Mouse (Mus musculus) 3T3-L1 (cell line): Measurements from ENCODE around the gene Ubl7.

Source experiments
- DNase-seq: peaks from one replicate; pipeline ENCODE4 v3.0.0-alpha.2; 2015; ENCODE audit warnings: low read depth, low spot score

The Ubl7 gene

DNA sequence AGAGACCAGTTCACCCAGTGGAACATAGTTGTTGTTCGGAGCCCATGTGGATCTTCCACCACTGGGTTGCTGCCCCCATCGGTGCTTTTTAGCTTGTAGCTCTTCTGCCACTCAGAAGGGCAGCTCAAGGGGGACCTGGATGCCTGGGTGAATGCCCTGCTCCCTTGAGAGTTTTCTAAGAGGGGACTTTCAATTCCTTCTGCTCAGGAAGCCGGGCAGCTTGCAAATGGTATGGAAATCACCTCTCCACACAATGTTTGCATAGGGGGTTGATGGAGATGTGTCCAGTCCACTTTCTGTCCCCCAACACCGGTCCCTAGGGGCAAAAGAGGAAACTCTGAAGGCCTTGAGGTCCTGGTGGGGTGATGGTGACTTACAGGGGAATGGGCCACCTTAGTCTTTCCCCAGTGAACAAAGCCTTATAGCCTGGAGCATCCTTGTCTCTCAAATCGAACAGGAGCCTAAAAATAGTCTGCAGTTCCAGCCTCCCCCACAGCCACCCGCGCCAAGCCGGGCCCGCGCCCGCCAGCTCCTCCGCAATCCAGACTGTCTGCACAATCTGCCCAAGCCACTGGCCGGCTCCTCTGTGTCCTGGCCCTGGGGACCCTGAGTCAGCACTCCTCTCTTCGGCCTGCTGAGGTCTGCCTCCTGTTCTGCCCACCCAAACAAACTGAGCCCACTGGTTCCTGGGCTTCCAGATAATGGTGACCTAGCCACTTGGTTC lies 56.6 kb downstream of the Ubl7 start:
- no peak for DNase-seq

- DNase-seq: no peak
Measured at GRCm38 (mm10) chr9:57968166-57968771, 57.5 kb downstream of the Ubl7 start.

GRCm38 (mm10) chr9:57968783-57969542 lies 58.2 kb downstream of the Ubl7 start:
- DNase-seq: peak; percentile 33

- no peak for DNase-seq
Measured at GRCm38 (mm10) chr9:57969736-57970495, 59.1 kb downstream of the Ubl7 start.

GRCm38 (mm10) chr9:57971413-57971812 lies 60.6 kb downstream of the Ubl7 start:
- peak; percentile 37 for DNase-seq

- DNase-seq: peak; percentile 83
Measured at GRCm38 (mm10) chr9:57972141-57972591, 61.4 kb downstream of the Ubl7 start.

DNA sequence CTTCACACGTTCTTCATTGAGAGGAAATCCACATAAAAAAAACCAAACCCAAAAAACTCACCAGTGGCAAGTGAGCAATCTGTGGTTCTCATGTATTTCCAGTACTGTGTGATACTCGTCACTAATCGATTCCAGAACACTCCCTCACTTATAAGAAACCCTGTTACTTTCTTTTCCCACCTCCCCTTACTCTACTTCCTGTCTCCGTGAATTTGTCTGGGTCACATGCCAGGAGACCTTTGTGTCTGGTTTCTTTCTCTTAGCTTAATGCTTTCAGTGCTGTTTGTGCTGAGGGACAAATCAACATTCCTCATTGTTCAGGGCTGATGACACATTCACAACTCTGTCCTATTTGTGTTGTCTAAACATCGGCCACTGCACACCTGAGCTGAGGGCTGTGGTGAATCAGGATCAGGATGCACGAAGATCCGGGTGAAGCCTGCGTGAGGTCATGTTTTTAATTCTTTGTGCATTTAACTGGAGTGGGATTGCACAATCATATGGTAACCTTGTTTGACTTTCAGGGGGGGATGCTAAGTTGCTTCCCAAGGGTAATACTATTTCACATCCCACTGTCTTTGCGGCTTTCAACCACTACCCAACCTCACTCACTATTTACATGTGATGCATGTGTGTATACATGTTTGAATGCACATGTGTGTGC lies 62.1 kb downstream of the Ubl7 start:
- DNase-seq: peak; percentile 57

DNA sequence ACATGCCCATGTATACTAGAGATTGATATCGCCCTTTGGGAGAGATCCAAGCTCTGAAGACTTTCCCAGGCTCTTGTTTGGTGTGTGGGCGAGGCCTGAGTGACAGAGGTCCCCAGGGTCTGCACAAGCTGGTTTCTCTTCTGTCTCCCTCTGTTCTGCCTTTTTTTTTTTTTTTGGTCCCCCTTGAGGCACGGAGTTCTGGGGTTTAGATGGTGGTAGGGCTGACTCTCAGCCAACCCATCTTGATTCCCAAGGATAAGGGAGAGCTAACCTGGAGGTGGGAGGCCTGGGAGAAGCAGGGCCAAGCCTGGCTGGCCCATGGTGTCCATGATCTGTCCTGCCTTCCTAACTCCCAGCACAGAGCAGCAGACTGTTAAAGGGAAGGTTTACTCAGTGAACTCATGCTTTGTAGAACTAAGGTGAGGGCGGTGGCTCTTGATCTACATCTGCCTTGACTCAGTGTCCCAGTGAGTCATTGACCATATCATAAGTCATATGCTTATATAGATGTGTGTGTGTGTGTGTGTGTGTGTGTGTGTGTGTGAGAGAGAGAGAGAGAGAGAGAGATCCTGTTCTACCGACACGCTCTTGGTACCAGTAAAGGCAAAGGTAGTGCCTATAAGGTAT lies 62.8 kb downstream of the Ubl7 start:
- DNase-seq: peak; percentile 65

DNA sequence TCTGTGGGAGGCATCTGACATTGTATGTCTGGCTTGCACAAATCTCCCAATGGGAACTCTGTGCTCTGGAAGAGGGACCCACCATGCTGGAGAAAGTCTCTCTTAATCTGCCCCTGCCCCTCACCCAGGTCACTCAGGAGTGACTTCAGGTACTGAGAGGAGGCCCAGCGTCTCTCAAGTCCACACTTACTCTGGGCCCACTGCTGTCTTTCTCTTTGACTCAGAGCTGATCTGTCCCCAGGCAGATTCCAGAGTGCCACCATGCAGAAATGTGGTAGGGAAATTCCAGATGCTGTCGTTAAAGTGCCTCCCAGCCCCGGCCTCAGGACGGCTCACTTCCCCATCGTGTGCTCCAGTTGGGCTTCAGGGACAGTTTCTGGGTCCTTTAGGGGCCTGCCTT lies 63.4 kb downstream of the Ubl7 start:
- DNase-seq: peak; percentile 48

DNA sequence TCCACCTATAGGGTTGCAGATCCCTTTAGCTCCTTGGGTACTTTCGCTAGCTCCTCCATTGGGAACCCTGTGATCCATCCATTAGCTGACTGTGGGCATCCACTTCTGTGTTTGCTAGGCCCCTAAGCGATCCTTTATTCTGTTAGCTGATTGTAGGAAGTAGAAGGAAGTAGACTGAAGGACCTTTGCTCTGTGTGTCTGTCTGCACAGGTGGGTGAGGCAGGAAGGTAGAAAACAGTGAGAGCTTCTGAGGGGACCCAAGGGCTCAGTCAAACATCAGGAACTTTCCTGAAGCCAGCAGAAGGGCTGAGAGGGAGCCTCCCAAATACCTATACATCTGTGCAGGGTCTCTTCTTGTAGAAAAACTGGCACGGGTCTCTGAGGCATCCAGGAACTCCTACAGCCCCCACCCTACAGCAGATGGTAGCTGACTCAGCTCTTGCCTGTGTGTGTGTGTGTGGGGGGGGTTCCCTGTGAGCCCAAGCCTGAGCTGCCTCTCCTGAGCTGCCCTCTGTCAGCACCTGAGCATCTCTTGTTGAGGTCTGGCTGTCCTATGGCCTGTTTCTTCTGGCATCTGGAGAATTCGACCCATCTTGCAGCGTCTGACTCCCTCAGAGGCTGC lies 64.5 kb downstream of the Ubl7 start:
- no peak for DNase-seq

GRCm38 (mm10) chr9:57978025-57978424 lies 67.2 kb downstream of the Ubl7 start:
- no peak for DNase-seq

DNA sequence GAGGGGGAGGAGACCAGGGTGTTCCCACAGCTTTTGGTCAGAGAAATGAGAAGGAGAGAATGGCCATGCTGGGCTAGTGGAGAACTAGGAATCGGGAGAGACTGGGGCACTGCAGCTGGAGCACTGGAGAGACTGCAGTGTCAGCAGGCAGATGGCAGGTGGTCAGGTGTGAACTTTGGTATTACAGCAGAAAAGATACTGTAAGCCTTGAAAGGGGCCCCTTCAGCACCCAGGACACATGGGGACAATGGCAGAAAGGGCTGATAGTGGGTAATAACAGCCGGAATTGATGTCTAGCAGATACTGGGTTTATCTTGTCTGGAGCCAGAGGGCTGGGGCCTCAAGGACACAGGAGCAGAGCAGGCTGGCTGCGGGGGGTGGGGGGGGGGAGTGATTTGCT lies 68.1 kb downstream of the Ubl7 start:
- no peak for DNase-seq
